8 mouse cellular contexts compared by ENCODE assay signal in the genomic region with DNA sequence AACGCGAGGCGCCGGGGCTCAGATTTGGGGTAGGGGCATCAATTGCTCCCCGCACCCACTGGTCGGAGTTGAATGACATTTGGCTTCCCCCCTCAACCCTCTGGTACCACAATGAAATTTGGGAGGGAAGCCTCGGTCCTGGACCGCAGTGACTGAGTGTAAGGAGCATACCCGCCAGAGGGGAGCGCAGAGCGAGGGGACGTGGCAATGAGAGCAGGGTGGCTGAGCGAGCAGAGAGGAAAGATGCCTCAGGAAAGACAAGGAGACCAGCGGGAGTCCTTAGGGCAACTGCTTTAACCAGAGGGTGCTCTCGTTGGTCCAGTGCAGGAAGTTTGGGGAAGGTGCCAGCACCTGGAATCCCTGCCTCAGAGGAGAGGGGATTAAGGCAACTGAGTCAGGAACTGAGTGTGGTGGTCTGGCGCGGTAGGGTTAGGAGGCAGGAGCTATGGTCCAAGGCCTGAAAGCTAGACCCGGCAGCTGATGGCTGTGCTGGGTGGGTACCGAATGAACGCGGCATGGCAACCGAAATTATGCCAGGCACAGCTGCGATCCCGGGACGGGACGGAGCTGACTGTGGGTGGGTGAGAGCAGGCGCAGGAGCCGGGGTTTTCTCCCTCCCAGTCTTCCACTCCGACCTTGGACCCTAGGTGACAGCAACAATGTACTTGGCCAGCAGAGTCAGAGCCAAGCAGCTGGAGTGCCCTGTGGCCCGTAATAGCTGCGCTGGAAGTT. TPM values are rescaled to one million over a fixed set of nuclear protein-coding genes. Genes with fewer than 3 reads are reported as not detected.
DNase-seq lines count a peak whose midpoint lies in the region; ATAC-seq lines count a peak whose summit lies in the region.

No protein-coding gene starts in this region.

- H3K36me3 ChIP-seq in heart, embryonic 14.5 days (ENCODE audit: control insufficient read depth, insufficient read depth, low read length) = peaks cover 47% of the 10 kb centered on the region
- H3K36me3 ChIP-seq in midbrain, embryonic 15.5 days (replicated peaks) = peaks cover 40% of the 10 kb centered on the region

- H3K4me3 ChIP-seq in heart, embryonic 14.5 days (ENCODE audit: control insufficient read depth in 1 of 2, insufficient read depth in 1 of 2, low read depth in 1 of 2, low read length in 2 of 2) = peak overlapping the region; percentile 57 to 64
- peak overlapping the region; percentile 38 for H3K4me3 ChIP-seq in midbrain, embryonic 15.5 days

- 1% methylated on average over 31 of the region's 31 CpGs for WGBS in heart, embryonic 14.5 days
- 2% methylated on average over 31 of the region's 31 CpGs for WGBS in midbrain, embryonic 15.5 days

- H3K4me1 ChIP-seq in heart, embryonic 14.5 days (ENCODE audit: control insufficient read depth in 2 of 2, insufficient read depth in 2 of 2, low read length in 2 of 2) = peaks cover 37 to 40% of the 10 kb centered on the region in 2 experiments
- H3K4me1 ChIP-seq in midbrain, embryonic 15.5 days = peaks cover 28% of the 10 kb centered on the region

- no peaks in the 10 kb centered on the region for H3K9me3 ChIP-seq in heart, embryonic 14.5 days (ENCODE audit: control insufficient read depth, low read length)
- H3K9me3 ChIP-seq in midbrain, embryonic 15.5 days = no peaks in the 10 kb centered on the region

- peak; percentile 38 for DNase-seq in right cerebral cortex, postnatal 25 days
- DNase-seq in right cerebral cortex, adult 2 months (ENCODE audit: low spot score in 2 of 2) = no peak
- peak; percentile 68 to 72 for DNase-seq in cerebellum, postnatal 14 days
- peak; percentile 16 to 55 for DNase-seq in kidney, postnatal 25 days
- DNase-seq in urinary bladder, postnatal 10 days (ENCODE audit: low spot score) = no peak
- DNase-seq in ovary, postnatal 10 days (ENCODE audit: low spot score) = no peak

- peak overlapping the region; percentile 90 for H3K4me2 ChIP-seq in heart, embryonic 14.5 days (ENCODE audit: low read length)
- H3K4me2 ChIP-seq in midbrain, embryonic 15.5 days = peak overlapping the region; percentile 73

- H3K9ac ChIP-seq in heart, embryonic 14.5 days (ENCODE audit: low read length) = peak overlapping the region; percentile 80
- peak overlapping the region; percentile 43; the same call in 1 of the 2 replicates for H3K9ac ChIP-seq in midbrain, embryonic 15.5 days

- no peak for ATAC-seq in heart, embryonic 14.5 days (ENCODE audit: insufficient number of reproducible peaks, insufficient read depth, low FRiP score, low read depth)
- ATAC-seq in midbrain, embryonic 15.5 days (replicated peaks) = peak; percentile 30; the same call in 1 of the 2 replicates

- H3K27ac ChIP-seq in heart, embryonic 14.5 days (replicated peaks in 1 of 2; ENCODE audit: control insufficient read depth in 1 of 2, insufficient read depth in 1 of 2, low read depth in 2 of 2, low read length in 2 of 2) = peak overlapping the region; percentile 75 to 87
- H3K27ac ChIP-seq in midbrain, embryonic 15.5 days = no peak overlapping the region

- peaks cover 13% of the 10 kb centered on the region for H3K27me3 ChIP-seq in heart, embryonic 14.5 days (ENCODE audit: control insufficient read depth, insufficient read depth, low read length)
- H3K27me3 ChIP-seq in midbrain, embryonic 15.5 days (replicated peaks) = peaks cover 61% of the 10 kb centered on the region

RNA-seq across cellular contexts. Expression of gene Mmp23, which starts 0.4 kb away (rescaled TPM):
- 63.1 and 67.1 TPM in 2 replicates for polyA plus RNA-seq in heart, embryonic 14.5 days (2014; fragmentation: Nextera tagmentation; extraction: Ambion mirVana)
- polyA plus RNA-seq in midbrain, embryonic 15.5 days (2015; fragmentation: Nextera tagmentation; extraction: Ambion mirVana) = 3.8 and 5.5 TPM in 2 replicates

RNA-seq across cellular contexts. Expression of gene Gm10563, which starts 8.4 kb away (rescaled TPM):
- not detected in 2 replicates for polyA plus RNA-seq in heart, embryonic 14.5 days (2014; fragmentation: Nextera tagmentation; extraction: Ambion mirVana)
- not detected in 2 replicates for polyA plus RNA-seq in midbrain, embryonic 15.5 days (2015; fragmentation: Nextera tagmentation; extraction: Ambion mirVana)

RNA-seq across cellular contexts. Expression of gene Mib2, which starts 15.4 kb away (rescaled TPM):
- 12.5 and 15.3 TPM in 2 replicates for polyA plus RNA-seq in heart, embryonic 14.5 days (2014; fragmentation: Nextera tagmentation; extraction: Ambion mirVana)
- 61.0 and 62.1 TPM in 2 replicates for polyA plus RNA-seq in midbrain, embryonic 15.5 days (2015; fragmentation: Nextera tagmentation; extraction: Ambion mirVana)

RNA-seq across cellular contexts. Expression of gene Cdk11b, which starts 29.0 kb away (rescaled TPM):
- 33.5 and 36.7 TPM in 2 replicates for polyA plus RNA-seq in heart, embryonic 14.5 days (2014; fragmentation: Nextera tagmentation; extraction: Ambion mirVana)
- 54.6 and 56.2 TPM in 2 replicates for polyA plus RNA-seq in midbrain, embryonic 15.5 days (2015; fragmentation: Nextera tagmentation; extraction: Ambion mirVana)

RNA-seq across cellular contexts. Expression of gene Fndc10, which starts 40.5 kb away (rescaled TPM):
- polyA plus RNA-seq in heart, embryonic 14.5 days (2014; fragmentation: Nextera tagmentation; extraction: Ambion mirVana) = 1.9 and 2.4 TPM in 2 replicates
- 15.7 and 17.1 TPM in 2 replicates for polyA plus RNA-seq in midbrain, embryonic 15.5 days (2015; fragmentation: Nextera tagmentation; extraction: Ambion mirVana)

Comparison
In these comparisons a context has a peak if more than half of its experiments do, and no peak if none do; other contexts are left out.
1. DNase-seq: peak in right cerebral cortex, postnatal 25 days (single experiment), cerebellum, postnatal 14 days (2 of 2) and kidney, postnatal 25 days (2 of 2); none in right cerebral cortex, adult 2 months (0 of 2), urinary bladder, postnatal 10 days (single experiment) and ovary, postnatal 10 days (single experiment).